Mouse (Mus musculus): ENCODE results near the gene Tuft1. TPM values are rescaled to one million over a fixed set of nuclear protein-coding genes. Genes with fewer than 3 reads are reported as not detected.

The Tuft1 gene
- total and polyA plus RNA-seq, 3 experiments, result 1.6 to 2.1 (median 2.0) TPM

- no peak overlapping the region for H3K27ac ChIP-seq
- no peaks in the 10 kb centered on the region; the same call in 1 of the 2 replicates for H3K4me1 ChIP-seq (ENCODE audit: control insufficient read depth, insufficient read depth, low read length)
- WGBS, result 71% methylated on average over 6 of the region's 6 CpGs
- H3K36me3 ChIP-seq (ENCODE audit: control insufficient read depth, insufficient read depth, low read length), result no peaks in the 10 kb centered on the region; the same call in 1 of the 2 replicates
- no peaks in the 10 kb centered on the region for H3K27me3 ChIP-seq (ENCODE audit: control insufficient read depth, insufficient read depth, low read length)
- no peak overlapping the region for H3K9ac ChIP-seq (ENCODE audit: low read depth, low read length)
- H3K79me2 ChIP-seq (replicated peaks; ENCODE audit: control insufficient read depth, insufficient read depth, low read length), result peaks cover 10% of the 10 kb centered on the region
- no peak for DNase-seq
- TF ChIP-seq POLR2A (IDR thresholded peaks at IDR 0.05; ENCODE audit: insufficient read depth, low read depth, low read length) (no peak), EP300 (IDR thresholded peaks at IDR 0.05; ENCODE audit: insufficient read depth, low read depth, low read length) (no peak), CTCF (IDR thresholded peaks at IDR 0.05) (no peak)
- intact Hi-C loops (cut with DNase I), result no loop called here
- H3K4me3 ChIP-seq, result no peak overlapping the region
Measured at GRCm38 (mm10) chr3:94574506-94574905, 84.2 kb downstream of the Tuft1 start.

DNA sequence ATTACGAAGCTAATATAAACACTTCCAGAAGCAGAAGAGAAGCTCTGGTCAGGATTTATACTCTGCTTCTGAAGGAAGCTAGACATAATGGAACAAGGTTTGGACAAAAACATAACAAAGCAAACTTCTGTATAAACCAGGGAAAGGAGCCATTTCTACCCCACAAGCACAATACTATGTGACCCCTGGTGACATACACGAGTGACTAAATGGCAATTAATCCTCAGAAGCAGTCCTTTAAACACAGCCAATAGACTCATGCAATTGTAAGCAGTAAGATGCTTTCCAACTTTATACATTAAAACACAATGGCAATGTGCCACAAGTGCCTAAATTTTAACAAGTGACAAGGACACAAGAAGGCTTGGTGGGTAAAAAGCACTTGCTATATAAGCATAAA lies 91.4 kb downstream of the Tuft1 start:
- no peaks in the 10 kb centered on the region for H3K27me3 ChIP-seq (ENCODE audit: control insufficient read depth, insufficient read depth, low read length)
- WGBS, result 50% methylated on average over 2 of the region's 2 CpGs

DNA sequence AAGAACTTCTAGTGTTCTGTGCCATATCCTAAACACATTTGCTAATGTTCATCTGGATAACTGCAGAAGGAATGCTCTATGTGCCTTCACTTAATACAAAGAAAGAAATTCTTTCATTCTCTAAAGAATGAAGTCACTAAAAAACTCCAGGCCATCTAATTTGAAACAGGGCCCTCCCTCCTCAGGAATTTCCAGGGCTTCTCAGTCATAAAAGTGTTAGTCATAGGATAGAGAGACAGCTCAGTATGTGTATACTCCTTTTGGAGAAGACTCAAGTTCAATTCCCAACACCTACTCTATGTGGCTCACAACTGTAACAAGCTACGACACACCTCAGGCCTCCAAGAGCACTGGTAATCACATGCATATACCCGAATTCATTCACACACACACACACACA lies 93.1 kb downstream of the Tuft1 start:
- H3K36me3 ChIP-seq (ENCODE audit: control insufficient read depth, insufficient read depth, low read length), result peaks cover 8% of the 10 kb centered on the region
- H3K4me1 ChIP-seq (ENCODE audit: control insufficient read depth, insufficient read depth, low read length), result peaks cover 4% of the 10 kb centered on the region
- H3K27ac ChIP-seq, result no peak overlapping the region
- intact Hi-C loops (cut with DNase I), result no loop called here
- H3K9ac ChIP-seq (ENCODE audit: low read depth, low read length), result no peak overlapping the region
- no peak overlapping the region for H3K4me3 ChIP-seq
- peaks cover 4% of the 10 kb centered on the region for H3K79me2 ChIP-seq (replicated peaks; ENCODE audit: control insufficient read depth, insufficient read depth, low read length)
- TF ChIP-seq CTCF (IDR thresholded peaks at IDR 0.05), result no peak
- TF ChIP-seq EP300 (IDR thresholded peaks at IDR 0.05; ENCODE audit: insufficient read depth, low read depth, low read length), result no peak
- no peak for TF ChIP-seq POLR2A (IDR thresholded peaks at IDR 0.05; ENCODE audit: insufficient read depth, low read depth, low read length)
- WGBS, result 80% methylated on average over 2 of the region's 2 CpGs
- DNase-seq, result no peak
- no peaks in the 10 kb centered on the region for H3K27me3 ChIP-seq (ENCODE audit: control insufficient read depth, insufficient read depth, low read length)

More for the DNA sequence above, 91.4 kb downstream of the Tuft1 start:
- Histone ChIP-seq H3K4me3 (no peak overlapping the region), H3K9ac (ENCODE audit: low read depth, low read length) (no peak overlapping the region), H3K79me2 (replicated peaks; ENCODE audit: control insufficient read depth, insufficient read depth, low read length) (peaks cover 8% of the 10 kb centered on the region), H3K27ac (no peak overlapping the region), H3K4me1 (ENCODE audit: control insufficient read depth, insufficient read depth, low read length) (peaks cover 4% of the 10 kb centered on the region), H3K36me3 (ENCODE audit: control insufficient read depth, insufficient read depth, low read length) (peaks cover 6% of the 10 kb centered on the region)
- intact Hi-C loops (cut with DNase I), result no loop called here
- no peak for TF ChIP-seq CTCF (IDR thresholded peaks at IDR 0.05)
- no peak for TF ChIP-seq EP300 (IDR thresholded peaks at IDR 0.05; ENCODE audit: insufficient read depth, low read depth, low read length)
- no peak for TF ChIP-seq POLR2A (IDR thresholded peaks at IDR 0.05; ENCODE audit: insufficient read depth, low read depth, low read length)
- no peak for DNase-seq

GRCm38 (mm10) chr3:94565127-94565526 lies 93.5 kb downstream of the Tuft1 start:
- peak overlapping the region; percentile 60 for H3K27ac ChIP-seq
- no peak overlapping the region for H3K4me3 ChIP-seq
- TF ChIP-seq EP300 (IDR thresholded peaks at IDR 0.05; ENCODE audit: insufficient read depth, low read depth, low read length), result no peak
- intact Hi-C loops (cut with DNase I), result no loop called here
- H3K27me3 ChIP-seq (ENCODE audit: control insufficient read depth, insufficient read depth, low read length), result no peaks in the 10 kb centered on the region
- peaks cover 8% of the 10 kb centered on the region for H3K36me3 ChIP-seq (ENCODE audit: control insufficient read depth, insufficient read depth, low read length)
- peaks cover 4% of the 10 kb centered on the region for H3K4me1 ChIP-seq (ENCODE audit: control insufficient read depth, insufficient read depth, low read length)
- no peak overlapping the region for H3K9ac ChIP-seq (ENCODE audit: low read depth, low read length)
- peaks cover 4% of the 10 kb centered on the region for H3K79me2 ChIP-seq (replicated peaks; ENCODE audit: control insufficient read depth, insufficient read depth, low read length)
- 26% methylated on average over 3 of the region's 3 CpGs for WGBS
- DNase-seq, result no peak

DNA sequence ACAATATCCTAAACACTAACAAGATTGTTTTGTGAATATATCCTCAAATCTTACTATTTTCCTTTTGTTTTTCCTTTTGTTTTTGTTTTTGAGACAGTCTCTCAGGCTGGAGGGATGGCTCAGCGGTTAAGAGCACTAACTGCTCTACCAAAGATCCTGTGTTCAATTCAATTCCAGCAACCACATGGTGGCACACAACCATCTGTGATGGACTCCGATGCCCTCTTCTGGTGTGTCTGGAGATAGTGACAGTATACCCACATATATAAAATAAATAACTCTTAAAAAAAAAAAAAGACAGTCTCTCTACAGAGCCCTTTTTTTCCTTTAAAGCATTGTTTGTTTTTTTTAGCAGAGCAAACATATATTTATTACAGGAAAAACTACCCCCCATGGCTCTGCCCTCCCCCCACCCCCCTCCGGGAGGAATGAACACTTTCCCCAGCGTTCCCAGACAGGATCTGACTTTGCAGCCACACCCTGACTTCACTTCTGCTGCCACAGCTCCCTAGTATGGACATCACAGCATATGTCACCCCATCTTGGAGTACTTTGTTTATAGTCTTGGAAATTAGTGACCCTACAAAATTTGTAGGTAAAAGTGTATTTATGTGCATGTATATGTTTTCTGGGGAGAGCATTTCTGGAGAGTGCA lies 94.2 kb downstream of the Tuft1 start:
- peaks cover 8% of the 10 kb centered on the region for H3K36me3 ChIP-seq (ENCODE audit: control insufficient read depth, insufficient read depth, low read length)
- peaks cover 4% of the 10 kb centered on the region for H3K79me2 ChIP-seq (replicated peaks; ENCODE audit: control insufficient read depth, insufficient read depth, low read length)
- peak overlapping the region; percentile 60 for H3K27ac ChIP-seq
- WGBS, result 62% methylated on average over 4 of the region's 4 CpGs
- DNase-seq, result no peak
- TF ChIP-seq CTCF (IDR thresholded peaks at IDR 0.05) (peak; percentile 27; the same call in 1 of the 2 replicates), EP300 (IDR thresholded peaks at IDR 0.05; ENCODE audit: insufficient read depth, low read depth, low read length) (no peak)
- no peak overlapping the region for H3K4me3 ChIP-seq
- no peak overlapping the region for H3K9ac ChIP-seq (ENCODE audit: low read depth, low read length)
- H3K27me3 ChIP-seq (ENCODE audit: control insufficient read depth, insufficient read depth, low read length), result no peaks in the 10 kb centered on the region
- intact Hi-C loops (cut with DNase I), result no loop called here
- peaks cover 4% of the 10 kb centered on the region for H3K4me1 ChIP-seq (ENCODE audit: control insufficient read depth, insufficient read depth, low read length)

- H3K27ac ChIP-seq, result no peak overlapping the region
- peaks cover 8% of the 10 kb centered on the region for H3K36me3 ChIP-seq (ENCODE audit: control insufficient read depth, insufficient read depth, low read length)
- intact Hi-C loops (cut with DNase I), result no loop called here
- DNase-seq, result no peak
- TF ChIP-seq POLR2A (IDR thresholded peaks at IDR 0.05; ENCODE audit: insufficient read depth, low read depth, low read length), result no peak
- no peak for TF ChIP-seq EP300 (IDR thresholded peaks at IDR 0.05; ENCODE audit: insufficient read depth, low read depth, low read length)
- TF ChIP-seq CTCF (IDR thresholded peaks at IDR 0.05), result no peak
- peaks cover 4% of the 10 kb centered on the region for H3K4me1 ChIP-seq (ENCODE audit: control insufficient read depth, insufficient read depth, low read length)
- H3K4me3 ChIP-seq, result no peak overlapping the region
- H3K9ac ChIP-seq (ENCODE audit: low read depth, low read length), result no peak overlapping the region
- H3K27me3 ChIP-seq (ENCODE audit: control insufficient read depth, insufficient read depth, low read length), result no peaks in the 10 kb centered on the region
- H3K79me2 ChIP-seq (replicated peaks; ENCODE audit: control insufficient read depth, insufficient read depth, low read length), result peaks cover 2% of the 10 kb centered on the region
- WGBS, result 94% methylated on average over 3 of the region's 3 CpGs
Measured at GRCm38 (mm10) chr3:94563163-94563562, 95.5 kb downstream of the Tuft1 start.

Other genes starting within 250 kb of the Tuft1 start
- gene Tdrkh, start 245.6 kb downstream of the Tuft1 start, total RNA-seq (2021), result 1 to 10 TPM; 3.9 to 4.9 TPM
- gene Tdrkh, start 245.6 kb downstream of the Tuft1 start, polyA plus RNA-seq (2012; rRNA removed), result 0.64 and 0.82 TPM in 2 replicates
- gene Mrpl9, start 215.6 kb downstream of the Tuft1 start, total RNA-seq (2021), result 10 to 100 TPM; 62.0 to 64.1 TPM
- 43.9 and 65.8 TPM in 2 replicates for gene Mrpl9, start 215.6 kb downstream of the Tuft1 start, polyA plus RNA-seq (2012; rRNA removed)
- not detected for gene Oaz3, start 215.0 kb downstream of the Tuft1 start, total RNA-seq (2021)
- 1.1 and 2.2 TPM in 2 replicates for gene Oaz3, start 215.0 kb downstream of the Tuft1 start, polyA plus RNA-seq (2012; rRNA removed)
- gene Celf3, start 180.6 kb downstream of the Tuft1 start, total RNA-seq (2021), result under 1 TPM in 1 of 2 experiments, not detected in 1; 0.27 TPM
- 0.67 and 0.96 TPM in 2 replicates for gene Celf3, start 180.6 kb downstream of the Tuft1 start, polyA plus RNA-seq (2012; rRNA removed)
- gene Riiad1, start 178.5 kb downstream of the Tuft1 start, total RNA-seq (2021), result 1 to 10 TPM in 1 of 2 experiments, under 1 TPM in 1; 0.99 to 1.3 TPM
- 0.44 and 1.2 TPM in 2 replicates for gene Riiad1, start 178.5 kb downstream of the Tuft1 start, polyA plus RNA-seq (2012; rRNA removed)
- gene Snx27, start 76.2 kb downstream of the Tuft1 start, total RNA-seq (2021), result 10 to 100 TPM; 27.4 to 29.0 TPM
- 7.5 and 14.4 TPM in 2 replicates for gene Snx27, start 76.2 kb downstream of the Tuft1 start, polyA plus RNA-seq (2012; rRNA removed)
- gene Gm10972, start 15.8 kb downstream of the Tuft1 start, total RNA-seq (2021), result not detected
- not detected in 2 replicates for gene Gm10972, start 15.8 kb downstream of the Tuft1 start, polyA plus RNA-seq (2012; rRNA removed)
- 10 to 100 TPM; 12.4 to 19.0 TPM for gene Selenbp2, start 34.7 kb upstream of the Tuft1 start, total RNA-seq (2021)
- 4.1 and 6.8 TPM in 2 replicates for gene Selenbp2, start 34.7 kb upstream of the Tuft1 start, polyA plus RNA-seq (2012; rRNA removed)
- gene Cgn, start 127.6 kb upstream of the Tuft1 start, total RNA-seq (2021), result under 1 TPM; 0.25 to 0.50 TPM
- gene Cgn, start 127.6 kb upstream of the Tuft1 start, polyA plus RNA-seq (2012; rRNA removed), result 0.26 and 0.43 TPM in 2 replicates
- gene Pogz, start 178.7 kb upstream of the Tuft1 start, total RNA-seq (2021), result 10 to 100 TPM; 17.3 TPM
- 13.7 and 16.4 TPM in 2 replicates for gene Pogz, start 178.7 kb upstream of the Tuft1 start, polyA plus RNA-seq (2012; rRNA removed)
- 100 to 1,000 TPM; 212 to 223 TPM for gene Psmb4, start 228.1 kb upstream of the Tuft1 start, total RNA-seq (2021)
- gene Psmb4, start 228.1 kb upstream of the Tuft1 start, polyA plus RNA-seq (2012; rRNA removed), result 232 and 374 TPM in 2 replicates

Data from heart, adult 2 months (tissue).